Mouse (Mus musculus) regulatory T cell (primary cell): Measurements from ENCODE around the gene Tdp1.

ENCODE experiments used
- in situ Hi-C: fragments of 300-600 bp; cut with MboI, MseI; formaldehyde crosslinking; loops from one replicate; pipeline ENCODE4 v1.15.1; 2025; ENCODE audit warnings: high pct_unique_total_duplicates

Gene Tdp1

DNA sequence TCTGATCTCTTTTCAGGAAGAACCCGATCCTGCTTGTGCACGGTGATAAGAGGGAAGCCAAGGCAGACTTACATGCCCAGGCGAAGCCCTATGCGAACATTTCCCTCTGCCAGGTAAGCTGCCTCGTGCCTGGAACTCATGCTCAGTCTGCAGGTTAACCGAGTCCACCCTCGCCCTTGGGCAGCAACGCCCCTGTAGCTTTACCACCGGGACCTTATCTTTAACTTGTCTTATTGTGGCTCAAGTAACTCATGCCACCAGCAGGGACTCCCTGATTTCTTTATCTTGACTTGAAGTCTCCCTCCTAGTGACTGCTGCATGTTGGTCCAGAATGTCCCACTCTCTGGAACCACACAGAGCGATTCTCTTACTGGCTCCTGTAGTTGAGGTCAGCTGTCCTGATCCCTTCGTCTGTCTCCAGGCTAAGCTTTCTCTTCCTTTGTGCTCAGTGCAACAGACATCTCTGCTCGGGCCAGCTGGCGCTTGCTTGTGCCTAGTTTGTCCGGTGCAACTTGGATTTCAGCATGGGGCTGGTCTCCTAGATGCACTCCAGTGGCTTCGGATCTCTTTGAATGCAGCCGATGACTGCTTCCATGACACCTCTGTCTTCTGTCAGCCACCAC is 14.0 kb downstream of the Tdp1 start:
- in situ Hi-C loops = no loop called here

DNA sequence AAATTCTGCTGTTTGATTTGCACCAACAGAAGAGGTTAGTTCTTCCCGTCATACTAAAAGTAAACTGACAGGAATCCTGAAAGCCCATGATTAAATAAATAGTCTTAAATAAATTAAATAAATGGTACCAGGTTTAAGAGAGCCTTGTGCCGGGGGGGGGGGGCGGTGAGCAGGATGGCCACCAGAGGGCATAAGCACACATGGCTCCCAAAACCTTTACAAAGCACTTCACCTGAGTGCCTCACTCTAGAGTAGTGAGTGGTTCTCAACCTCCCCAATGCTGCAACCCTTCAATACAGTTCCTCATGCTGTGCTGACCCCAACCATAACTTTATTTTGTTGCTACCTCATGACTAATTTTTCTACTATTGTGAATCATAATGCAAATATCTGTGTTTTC is 15.7 kb downstream of the Tdp1 start:
- in situ Hi-C loops = no loop called here

DNA sequence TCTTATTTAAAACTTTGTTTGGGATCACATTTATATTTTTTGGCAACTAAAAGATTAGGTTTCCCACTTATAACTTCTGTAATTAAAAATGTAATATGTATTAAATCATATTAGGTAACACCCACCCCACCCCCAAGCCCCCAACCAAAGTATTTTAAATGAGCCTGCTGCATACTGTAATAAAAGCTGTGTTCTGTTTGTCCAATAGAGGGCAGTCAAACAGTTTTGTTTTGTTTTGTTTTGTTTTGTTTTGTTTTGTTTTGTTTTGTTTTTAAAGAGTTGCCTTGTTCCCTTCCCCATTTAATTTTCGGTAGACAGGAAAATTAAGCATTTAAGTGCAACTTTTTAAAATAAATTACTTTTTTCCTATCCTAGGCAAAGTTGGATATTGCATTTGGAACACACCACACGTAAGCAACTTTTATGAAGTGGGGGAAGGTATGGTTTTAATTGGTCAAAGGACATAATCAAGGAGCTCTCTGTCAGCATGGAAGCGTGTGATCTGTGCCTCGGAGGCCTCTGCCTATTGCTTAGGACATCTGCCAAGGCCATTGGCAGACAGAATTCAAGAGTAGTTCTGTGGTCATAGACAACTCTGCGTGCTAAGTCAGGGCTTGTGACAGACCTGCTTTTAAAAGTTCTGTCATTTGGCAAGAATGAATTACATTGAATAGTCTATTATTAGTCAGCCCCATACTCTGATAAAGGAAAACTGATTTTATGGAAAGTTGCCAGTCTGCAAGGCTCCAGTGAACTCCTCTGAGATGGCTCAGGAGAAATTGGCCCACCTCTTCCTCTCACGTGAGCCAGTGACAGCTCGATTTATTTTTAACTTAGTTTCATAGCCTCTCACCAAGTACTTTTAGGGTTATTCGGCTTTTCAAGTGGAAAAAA is 17.9 kb downstream of the Tdp1 start:
- in situ Hi-C loops = no loop called here

DNA sequence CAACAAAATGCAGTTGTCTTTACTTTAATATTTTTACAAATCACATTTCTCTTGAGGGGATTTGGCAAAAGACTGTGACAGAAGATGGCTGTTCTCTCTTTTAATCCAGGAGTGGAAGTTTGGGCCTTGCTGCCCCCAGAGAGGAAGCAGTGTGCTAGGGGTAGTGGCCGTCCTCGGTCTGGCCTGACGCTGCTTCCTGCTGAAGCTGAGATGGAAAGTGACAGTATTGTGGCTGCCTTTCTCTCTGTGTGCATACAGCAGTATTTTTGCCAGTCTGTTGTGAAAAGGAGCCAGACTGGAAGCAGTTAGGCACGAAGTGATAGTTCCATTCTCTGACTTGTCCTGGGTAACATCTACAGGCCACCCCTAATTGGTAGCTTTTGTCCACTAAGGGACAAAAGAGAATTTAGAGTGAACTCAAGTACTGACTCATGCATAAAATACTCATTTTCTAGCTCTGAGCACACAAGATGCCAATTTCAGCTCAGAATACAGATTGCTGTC is 18.6 kb downstream of the Tdp1 start:
- in situ Hi-C loops = no loop called here

DNA sequence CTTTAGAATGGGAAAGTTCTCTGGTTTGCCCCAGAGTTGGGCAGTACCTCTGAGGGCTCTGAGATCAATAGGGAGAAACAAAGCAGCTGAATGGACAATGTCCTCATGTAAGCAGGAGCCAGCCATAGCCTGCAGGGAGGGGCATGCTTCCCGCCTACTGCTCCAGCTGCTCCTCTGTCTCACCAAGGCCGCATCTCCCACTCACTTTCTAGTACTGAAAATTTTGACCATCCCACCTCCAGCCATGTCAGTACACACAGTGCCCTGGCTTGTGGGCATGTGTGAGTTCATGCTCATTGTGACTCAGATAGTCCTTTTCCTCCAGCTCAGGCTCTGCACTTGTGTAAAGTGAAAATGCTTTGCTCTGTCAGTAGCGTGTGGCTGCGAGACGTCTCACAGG is 20.2 kb downstream of the Tdp1 start:
- in situ Hi-C loops = no loop called here

DNA sequence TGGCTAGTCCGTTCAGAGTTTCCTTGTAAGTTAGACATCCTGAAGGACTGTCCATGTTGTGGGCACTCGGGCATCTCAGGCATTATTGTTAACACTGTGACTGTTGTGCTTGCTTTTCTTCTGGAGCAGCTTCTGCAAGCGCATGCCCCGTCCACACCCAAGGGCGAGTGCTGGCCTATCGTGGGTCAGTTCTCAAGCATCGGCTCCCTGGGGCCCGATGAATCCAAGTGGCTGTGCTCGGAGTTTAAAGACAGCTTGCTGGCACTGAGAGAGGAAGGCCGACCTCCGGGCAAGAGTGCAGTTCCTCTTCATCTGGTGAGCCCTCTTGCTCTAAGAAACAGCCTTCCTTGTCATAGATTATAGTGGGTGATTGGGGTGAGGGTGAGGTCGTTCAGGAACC is 27.1 kb downstream of the Tdp1 start:
- in situ Hi-C loops = no loop called here

DNA sequence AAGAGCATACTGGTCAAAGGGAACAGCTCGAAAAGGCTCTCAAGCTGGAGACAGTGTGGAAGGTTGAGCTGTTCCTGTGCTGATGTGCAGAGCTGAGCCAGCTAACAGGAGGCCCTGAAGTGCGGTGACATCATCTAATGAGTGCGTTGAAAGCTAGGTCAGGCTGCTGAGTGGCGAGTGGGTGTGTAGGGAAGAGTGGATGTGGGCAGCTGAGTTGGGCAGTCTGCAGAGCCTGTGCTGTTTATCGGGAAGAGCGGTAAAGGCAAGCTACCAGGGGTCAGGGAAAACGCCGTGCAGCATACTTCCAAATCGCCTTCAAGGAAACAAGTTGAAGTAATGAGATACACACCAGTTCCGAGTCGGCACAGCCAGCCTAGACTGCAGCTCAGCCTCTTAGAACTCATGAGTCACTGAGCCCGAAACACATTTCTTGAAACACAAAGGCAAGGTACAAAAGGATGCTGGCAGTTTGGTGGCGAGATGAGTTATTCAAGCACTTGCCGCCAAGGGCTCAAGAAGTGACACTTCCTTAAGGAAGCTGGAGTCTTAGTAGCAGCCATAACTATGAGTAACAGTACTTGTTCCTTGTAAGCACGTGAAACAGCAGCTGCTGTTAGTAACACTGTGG is 33.6 kb downstream of the Tdp1 start:
- in situ Hi-C loops = no loop called here

DNA sequence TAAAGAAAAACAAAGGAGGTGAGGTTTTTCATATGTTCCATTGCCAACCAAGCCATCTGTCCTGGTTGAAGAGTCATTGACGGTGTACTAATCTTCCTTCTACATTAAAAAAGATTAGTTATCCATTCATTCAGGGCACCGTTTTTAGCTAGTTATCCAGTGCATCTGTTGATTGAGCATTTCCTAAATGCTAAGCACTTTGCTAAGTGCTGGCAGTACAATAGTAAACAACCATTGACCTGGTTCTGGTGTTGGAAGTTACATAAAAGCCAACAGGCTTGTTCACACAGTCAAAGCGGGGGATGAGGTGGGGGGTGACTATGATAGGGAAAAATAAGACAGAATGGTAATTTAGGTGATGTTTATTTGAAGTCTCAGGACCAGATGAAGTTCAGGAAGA is 35.3 kb downstream of the Tdp1 start:
- in situ Hi-C loops = no loop called here

DNA sequence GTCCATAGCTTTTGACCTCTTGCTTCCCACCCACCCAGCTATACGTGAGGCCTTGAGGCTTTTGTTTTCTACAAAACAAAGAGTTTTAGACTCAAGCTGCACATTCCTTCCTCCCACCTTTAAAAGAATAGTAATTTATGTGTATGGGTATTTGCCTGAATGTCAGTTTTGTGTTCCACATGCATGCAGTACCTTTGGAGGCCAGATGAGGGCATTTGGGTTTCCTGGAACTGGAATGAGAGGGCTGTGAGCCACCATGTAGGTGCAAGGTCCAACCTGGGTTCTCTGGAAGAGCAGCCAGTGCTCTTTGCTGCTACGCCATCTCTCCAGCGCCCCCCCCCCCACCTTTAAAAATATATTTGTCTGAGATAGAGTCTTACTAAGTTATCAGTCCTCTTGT is 36.7 kb downstream of the Tdp1 start:
- in situ Hi-C loops = no loop called here

DNA sequence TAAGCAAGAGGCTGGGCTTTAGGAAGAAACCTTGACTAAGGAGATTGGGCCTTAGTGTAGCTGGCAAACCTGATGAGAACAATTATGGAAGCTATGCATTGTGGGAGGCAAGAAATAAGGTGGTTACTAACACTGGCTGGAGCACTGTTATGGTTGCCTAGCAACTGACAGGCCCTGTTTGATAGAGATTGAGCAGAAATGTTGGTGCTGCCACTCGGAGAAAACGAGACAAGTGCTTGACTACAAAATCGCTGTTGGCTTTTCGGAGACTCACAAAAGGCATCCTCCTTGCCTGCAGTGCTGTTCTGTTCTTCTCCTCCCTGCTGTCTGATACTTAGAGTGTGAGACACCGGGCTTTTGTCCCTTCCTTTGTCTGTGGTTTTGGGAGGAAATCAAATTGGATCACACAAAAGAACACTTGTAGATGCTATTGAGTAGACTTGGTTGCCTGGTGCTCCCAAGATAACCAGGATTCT is 38.9 kb downstream of the Tdp1 start:
- in situ Hi-C loops = no loop called here

DNA sequence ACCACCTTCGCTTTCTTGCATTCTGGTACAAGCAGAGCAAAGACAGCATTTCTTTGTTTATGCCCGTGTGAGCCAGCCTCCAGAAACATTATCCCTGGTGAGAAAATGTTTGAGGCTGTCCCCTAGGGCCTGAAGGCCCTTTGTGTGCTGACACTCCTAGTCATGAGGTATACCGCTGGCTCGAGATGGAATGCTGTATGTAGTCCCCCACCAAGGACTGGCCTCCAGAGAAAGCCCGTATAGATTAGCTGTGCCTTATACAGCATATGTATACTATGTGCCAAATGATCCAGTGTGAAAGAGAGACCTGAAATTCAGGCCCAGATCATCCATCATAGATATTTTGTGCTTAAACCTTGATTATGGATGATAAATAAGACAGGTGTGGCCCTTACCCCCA is 39.4 kb downstream of the Tdp1 start:
- in situ Hi-C loops = no loop called here

DNA sequence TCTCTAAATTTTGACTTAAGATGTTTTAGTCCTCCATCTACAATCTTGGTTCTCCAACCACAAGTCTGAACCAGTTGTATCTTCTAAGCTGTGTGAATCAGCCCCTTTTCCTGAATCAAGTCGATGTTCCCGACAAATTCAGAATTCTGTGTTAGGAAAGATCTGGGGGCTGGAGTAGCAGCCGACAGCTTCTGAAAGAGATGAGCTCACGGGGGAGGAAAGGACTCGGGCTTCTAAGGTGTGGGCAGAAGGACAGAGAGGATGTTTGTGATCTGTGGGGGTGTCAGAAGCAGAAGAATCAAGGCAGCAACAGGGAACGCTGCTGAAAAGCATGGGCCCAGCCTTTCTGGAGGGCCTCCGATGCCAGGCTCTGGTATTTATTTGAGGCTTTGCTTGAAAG is 44.0 kb downstream of the Tdp1 start:
- in situ Hi-C loops = no loop called here

DNA sequence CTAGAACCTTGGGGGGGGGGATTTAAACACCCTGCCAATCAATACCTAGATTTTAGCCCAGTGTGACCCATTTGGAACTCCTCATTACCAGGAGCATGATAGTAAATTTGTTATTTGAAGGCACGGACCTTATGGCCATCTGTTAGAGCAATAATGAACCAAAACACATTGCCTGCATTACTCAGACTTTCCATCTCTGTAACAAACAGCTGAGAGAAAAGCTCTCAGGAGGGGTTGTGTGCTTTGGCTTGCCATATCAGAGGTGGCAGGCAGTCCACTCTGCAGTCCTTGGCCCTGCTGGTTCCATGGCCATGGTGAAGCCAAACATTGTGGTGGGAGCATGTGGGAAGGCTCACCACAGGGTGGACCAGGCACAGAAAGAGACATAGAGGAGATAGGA is 44.8 kb downstream of the Tdp1 start:
- in situ Hi-C loops = no loop called here

DNA sequence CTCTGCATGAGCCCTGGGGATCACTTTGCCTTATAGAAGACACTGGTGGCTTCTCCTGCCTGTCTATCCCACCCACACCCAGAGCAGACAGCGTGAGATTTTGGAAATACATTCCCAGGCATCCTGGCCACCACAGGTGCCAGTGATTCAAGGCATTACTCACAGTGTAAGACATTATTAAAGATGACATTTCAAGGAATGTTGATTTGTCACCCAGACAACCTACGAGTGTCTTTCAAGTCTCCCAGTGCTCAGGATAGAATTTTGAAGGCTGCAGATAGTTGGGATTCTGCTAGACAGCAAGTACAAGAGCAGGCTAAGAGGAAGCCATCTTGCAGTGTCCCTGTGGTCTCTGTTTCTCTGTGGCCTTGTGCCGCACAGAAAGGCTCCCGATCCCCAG is 47.9 kb downstream of the Tdp1 start:
- in situ Hi-C loops = no loop called here

DNA sequence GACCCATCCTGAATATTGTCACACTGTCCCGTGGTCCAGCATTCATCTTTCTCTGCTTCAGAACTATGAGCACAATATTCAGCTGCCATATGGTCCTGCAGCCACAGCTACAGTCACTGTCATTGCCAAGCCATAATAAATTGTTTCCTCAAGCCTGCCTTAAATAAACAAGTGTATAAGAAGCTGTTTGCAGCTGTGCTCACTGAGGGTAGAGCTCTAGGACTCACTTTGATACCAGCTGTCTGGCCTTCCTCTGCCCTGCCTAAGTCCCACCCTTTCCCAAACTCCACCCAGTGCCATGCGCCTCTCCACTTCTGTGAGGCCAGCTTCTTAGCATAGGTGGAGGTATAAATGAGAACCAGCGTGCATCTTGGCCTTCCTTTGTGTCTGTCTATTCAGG is 49.3 kb downstream of the Tdp1 start:
- in situ Hi-C loops = no loop called here

DNA sequence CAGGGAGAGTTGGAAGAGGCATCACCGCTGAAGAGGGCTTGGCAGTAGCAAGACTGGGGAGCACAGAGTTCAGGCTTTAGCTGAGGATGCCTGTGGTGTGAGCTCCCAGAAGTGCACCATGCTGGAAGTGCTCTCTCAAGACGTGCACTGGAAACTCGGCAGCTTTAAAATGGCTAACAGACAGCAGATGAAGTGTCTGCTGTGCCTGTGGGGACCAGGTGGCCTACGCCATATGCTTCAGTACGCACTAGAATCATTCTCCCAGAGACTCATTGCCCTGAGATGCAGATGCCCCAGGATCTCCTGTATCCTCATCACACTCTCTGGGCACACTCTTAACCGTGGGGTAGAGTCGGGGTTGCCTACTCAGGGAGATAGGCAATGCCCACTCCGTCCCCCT is 51.1 kb downstream of the Tdp1 start:
- in situ Hi-C loops = no loop called here

DNA sequence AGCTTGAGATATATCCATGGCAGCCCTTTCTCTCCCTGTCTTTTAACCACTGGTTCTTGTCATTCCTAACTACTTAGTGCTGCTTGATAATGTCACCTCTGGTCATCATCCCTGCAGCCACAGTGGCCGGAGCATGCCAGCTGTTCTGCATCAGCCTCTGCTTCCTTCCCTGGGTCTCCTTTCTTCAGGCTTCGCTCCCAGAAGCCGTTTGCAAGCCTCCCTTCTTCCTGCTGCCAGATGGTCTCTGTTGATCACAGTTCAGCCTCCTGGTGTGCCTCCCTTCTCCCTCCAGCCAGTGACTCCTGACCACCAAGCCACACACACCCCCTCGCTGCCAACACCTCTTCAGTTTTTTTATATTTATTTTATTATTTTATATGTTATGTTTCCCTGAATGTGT is 54.2 kb downstream of the Tdp1 start:
- in situ Hi-C loops = no loop called here

DNA sequence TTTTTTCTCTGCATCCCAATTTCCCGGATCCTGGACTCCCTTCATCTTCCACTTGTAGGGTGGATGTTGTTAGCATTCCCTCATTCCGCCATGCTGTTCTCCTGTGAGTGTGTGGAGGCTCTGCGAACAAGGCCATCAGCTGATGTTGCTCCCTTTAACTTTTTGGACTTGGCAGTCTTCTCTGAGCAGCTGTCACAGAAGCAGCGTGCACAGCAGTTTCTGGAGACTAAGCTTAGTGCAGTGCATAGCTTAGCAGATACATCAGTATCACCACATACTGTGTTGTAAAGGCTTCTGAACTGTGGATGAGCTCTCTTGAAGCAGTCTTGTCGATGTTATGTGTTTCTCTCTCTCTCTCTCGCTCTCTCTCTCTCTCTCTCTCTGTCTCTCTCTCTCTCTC is 54.9 kb downstream of the Tdp1 start:
- in situ Hi-C loops = no loop called here

DNA sequence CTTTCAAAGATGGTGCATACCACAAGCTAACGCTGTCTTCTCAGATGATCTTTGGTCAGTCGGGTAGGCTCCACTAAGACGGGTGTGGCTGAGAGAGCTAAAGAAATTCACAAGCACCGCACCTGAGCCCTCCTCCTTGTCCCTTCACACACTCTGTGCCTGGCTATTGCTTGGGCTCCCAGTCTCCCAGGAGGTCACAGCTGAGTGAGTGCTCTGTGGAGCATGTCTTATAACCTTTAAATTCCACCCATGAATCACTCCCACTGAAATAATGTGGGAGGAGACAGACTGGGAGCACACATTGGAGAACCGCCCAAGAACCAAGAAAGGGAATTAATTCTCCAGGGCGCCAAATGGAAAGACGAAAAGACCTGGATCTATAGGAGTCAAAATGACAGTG is 56.4 kb downstream of the Tdp1 start:
- in situ Hi-C loops = loop anchor here (5.0 kb wide), 1 partner anchor 77 kb away; no protein-coding TSS in a partner anchor

DNA sequence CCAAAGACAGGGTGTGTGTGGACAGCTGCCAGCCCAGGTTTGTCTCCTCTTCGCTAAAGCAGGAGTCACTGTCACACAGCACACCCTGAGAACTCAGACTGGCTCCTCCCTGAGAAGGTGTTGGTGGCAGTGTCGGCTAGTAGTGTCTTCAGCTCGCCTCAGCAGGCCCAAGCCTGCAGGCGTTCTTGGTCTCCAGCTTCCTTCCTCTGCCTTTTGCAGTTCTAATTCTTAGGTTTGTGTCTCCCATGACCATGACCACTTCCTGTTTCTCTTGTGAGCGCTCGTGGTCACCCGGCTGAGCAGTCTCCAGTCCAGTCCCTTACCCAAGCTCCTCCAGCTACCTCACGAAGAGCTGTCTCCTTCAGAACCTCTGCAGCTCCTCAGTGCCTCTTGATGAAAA is 58.1 kb downstream of the Tdp1 start:
- in situ Hi-C loops = loop anchor here (5.0 kb wide), 1 partner anchor 75 kb away; no protein-coding TSS in a partner anchor

DNA sequence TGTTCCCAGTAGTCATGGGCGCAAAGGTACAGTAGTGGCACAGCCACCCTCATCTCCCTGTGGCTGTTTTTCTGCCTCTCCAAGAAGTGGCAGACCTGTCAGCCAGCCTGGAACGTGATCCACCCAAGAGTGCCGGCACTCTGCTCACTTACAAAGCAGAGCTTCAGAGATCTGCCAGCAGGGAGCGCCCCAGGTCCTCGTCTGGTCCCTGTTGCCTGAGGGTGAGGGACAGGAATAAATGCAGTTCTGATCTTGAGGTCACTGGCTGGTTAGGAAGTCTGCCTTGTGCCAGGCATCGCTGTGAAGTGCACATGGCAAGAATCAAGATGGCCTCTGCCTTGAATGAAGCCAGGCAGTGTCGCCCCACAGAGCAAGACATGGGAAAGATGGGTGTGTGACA is 68.6 kb downstream of the Tdp1 start:
- in situ Hi-C loops = no loop called here

DNA sequence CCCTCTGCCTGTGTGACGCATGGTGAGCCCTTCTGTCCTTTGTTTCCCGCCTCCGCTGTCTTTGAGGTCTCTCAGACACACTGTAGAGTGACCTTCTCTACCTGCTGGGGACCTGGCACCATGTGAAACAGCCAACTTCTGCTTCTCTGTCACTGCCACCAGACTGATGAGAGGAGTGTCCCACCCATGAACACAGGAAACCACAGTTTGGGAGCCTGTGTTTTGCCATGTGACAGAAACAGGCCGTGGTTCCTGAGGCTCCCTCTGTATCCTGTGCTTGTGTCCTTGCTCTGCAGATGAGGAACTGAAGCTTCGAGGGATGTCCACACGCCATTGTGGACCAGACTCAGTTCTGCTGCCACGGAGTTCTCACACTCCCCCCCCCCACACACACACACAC is 72.1 kb downstream of the Tdp1 start:
- in situ Hi-C loops = no loop called here
